Mouse (Mus musculus): ENCODE results near the gene Vmn2r22. TPM values are rescaled to one million over a fixed set of nuclear protein-coding genes. Genes with fewer than 3 reads are reported as not detected.
"Not testable (repeated sequence)": the region's sequence is repeated elsewhere in the genome, so short reads cannot be mapped to it uniquely, and the experiment has no call there.

The Vmn2r22 gene
- polyA plus RNA-seq (2015; fragmentation: Nextera tagmentation; extraction: Ambion mirVana) = not detected in 2 replicates

DNA sequence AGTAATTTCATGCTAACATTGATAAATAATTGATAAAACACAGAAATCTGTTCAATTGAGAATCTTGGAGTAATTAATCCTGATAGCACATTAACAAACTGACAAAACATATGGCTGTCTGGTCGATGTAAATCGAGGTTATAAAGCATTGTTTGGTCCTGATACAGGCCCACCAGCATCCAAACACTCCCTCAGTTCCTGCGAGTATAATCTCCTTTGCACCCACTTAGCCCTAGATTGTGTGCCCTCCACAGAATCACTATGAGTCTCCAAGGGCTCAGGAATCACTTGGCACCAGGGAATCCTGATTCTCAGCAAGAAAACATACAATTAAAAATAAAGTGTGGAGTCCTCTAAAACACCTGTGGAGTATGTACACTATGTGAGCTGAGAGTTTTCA lies at the start of gene Vmn2r22:
Gene Vmn2r22, minus strand, starts transcription at position 101 of the 400 bp plus-strand sequence.
- not testable (repeated sequence) for H3K9ac ChIP-seq (ENCODE audit: low read depth, low read length); H3K27me3 ChIP-seq (ENCODE audit: control insufficient read depth, insufficient read depth, low read depth, low read length); H3K4me1 ChIP-seq (ENCODE audit: control insufficient read depth, low read depth, low read length); H3K9me3 ChIP-seq (replicated peaks; ENCODE audit: control insufficient read depth, low read length); H3K4me3 ChIP-seq (ENCODE audit: low read depth, low read length); H3K4me2 ChIP-seq (ENCODE audit: low read depth, low read length); H3K36me3 ChIP-seq (ENCODE audit: control insufficient read depth, insufficient read depth); ATAC-seq (ENCODE audit: low read depth); H3K27ac ChIP-seq (ENCODE audit: low read length)
- 42% methylated on average over 3 of the region's 3 CpGs for WGBS (ENCODE audit: insufficient replicate concordance)

DNA sequence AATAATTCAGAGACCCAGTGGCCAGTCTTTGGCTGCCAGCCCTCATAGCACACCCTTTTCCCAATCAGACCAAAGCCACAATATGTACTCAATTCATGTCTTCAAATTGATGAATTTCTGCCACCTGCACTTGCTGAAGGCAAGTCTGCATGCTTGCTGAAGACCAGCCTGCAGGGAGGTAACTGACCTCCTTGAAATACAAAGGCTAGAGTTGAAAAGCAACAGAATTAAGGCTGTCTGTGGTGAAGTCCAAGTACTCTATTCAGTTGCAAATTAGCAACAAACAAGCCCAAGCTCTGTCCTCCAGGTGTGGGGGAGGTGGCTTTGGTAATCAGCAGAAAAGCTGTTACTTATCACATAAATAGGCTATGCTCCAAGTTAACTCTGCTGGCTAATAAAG lies 46.7 kb upstream of the Vmn2r22 start:
- Histone ChIP-seq H3K4me2 (ENCODE audit: low read depth, low read length) (no peak overlapping the region), H3K27me3 (ENCODE audit: control insufficient read depth, insufficient read depth, low read depth, low read length) (no peaks in the 10 kb centered on the region), H3K36me3 (ENCODE audit: control insufficient read depth, insufficient read depth) (no peaks in the 10 kb centered on the region), H3K9me3 (replicated peaks; ENCODE audit: control insufficient read depth, low read length) (no peaks in the 10 kb centered on the region), H3K4me3 (ENCODE audit: low read depth, low read length) (no peak overlapping the region), H3K27ac (ENCODE audit: low read length) (no peak overlapping the region), H3K9ac (ENCODE audit: low read depth, low read length) (no peak overlapping the region), H3K4me1 (ENCODE audit: control insufficient read depth, low read depth, low read length) (no peaks in the 10 kb centered on the region)
- no peak for ATAC-seq (ENCODE audit: low read depth)

DNA sequence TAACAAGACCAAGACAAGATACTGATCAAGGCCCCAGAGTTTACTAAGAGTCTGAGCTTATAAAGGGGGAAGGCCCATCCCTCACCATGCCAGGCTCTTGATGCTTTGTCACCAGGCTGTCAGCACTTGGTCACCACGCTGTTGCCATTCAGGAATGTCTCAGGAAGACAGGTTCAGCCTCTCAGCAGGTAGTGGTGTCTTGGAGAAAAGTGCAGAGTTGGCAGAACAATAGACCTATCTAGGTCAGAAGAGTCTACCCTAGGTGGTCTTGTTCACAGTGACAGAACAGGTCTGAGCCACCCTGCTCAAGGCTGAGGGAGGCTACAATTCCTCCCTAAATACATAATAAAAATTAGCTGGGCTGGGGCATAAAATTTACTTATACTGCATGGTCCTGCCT lies 46.1 kb upstream of the Vmn2r22 start:
- not testable (repeated sequence) for ATAC-seq (ENCODE audit: low read depth); H3K4me3 ChIP-seq (ENCODE audit: low read depth, low read length); H3K9me3 ChIP-seq (replicated peaks; ENCODE audit: control insufficient read depth, low read length); H3K4me1 ChIP-seq (ENCODE audit: control insufficient read depth, low read depth, low read length); H3K36me3 ChIP-seq (ENCODE audit: control insufficient read depth, insufficient read depth); H3K4me2 ChIP-seq (ENCODE audit: low read depth, low read length); H3K9ac ChIP-seq (ENCODE audit: low read depth, low read length); H3K27ac ChIP-seq (ENCODE audit: low read length); H3K27me3 ChIP-seq (ENCODE audit: control insufficient read depth, insufficient read depth, low read depth, low read length)
- 40% methylated on average over 1 of the region's 1 CpGs for WGBS (ENCODE audit: insufficient replicate concordance)

DNA sequence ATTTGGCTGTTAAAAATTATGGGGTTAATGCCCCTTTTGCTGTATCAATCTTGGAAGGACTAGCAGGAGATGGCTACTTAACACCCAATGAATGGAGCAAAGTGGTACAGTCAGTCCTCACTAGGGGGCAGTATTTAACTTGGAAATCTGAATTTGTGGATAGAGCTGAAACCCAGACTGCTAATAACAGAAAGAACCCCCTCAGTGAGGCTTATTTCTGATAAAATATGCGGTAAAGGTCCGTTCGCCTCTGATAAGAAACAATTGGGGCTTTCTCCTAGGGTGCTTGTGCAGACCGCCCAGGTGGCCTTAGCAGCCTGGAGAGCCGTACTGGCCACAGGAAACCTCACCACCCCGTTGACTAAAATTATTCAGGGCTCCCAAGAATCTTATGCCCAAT lies 6.5 kb upstream of the Vmn2r22 start:
- Histone ChIP-seq H3K27ac (ENCODE audit: low read length) (no peak overlapping the region), H3K9ac (ENCODE audit: low read depth, low read length) (no peak overlapping the region), H3K27me3 (ENCODE audit: control insufficient read depth, insufficient read depth, low read depth, low read length) (no peaks in the 10 kb centered on the region), H3K9me3 (replicated peaks; ENCODE audit: control insufficient read depth, low read length) (no peaks in the 10 kb centered on the region), H3K36me3 (ENCODE audit: control insufficient read depth, insufficient read depth) (no peaks in the 10 kb centered on the region), H3K4me1 (ENCODE audit: control insufficient read depth, low read depth, low read length) (no peaks in the 10 kb centered on the region), H3K4me2 (ENCODE audit: low read depth, low read length) (no peak overlapping the region), H3K4me3 (ENCODE audit: low read depth, low read length) (no peak overlapping the region)
- WGBS (ENCODE audit: insufficient replicate concordance) = 30% methylated on average over 6 of the region's 6 CpGs
- no peak for ATAC-seq (ENCODE audit: low read depth)

DNA sequence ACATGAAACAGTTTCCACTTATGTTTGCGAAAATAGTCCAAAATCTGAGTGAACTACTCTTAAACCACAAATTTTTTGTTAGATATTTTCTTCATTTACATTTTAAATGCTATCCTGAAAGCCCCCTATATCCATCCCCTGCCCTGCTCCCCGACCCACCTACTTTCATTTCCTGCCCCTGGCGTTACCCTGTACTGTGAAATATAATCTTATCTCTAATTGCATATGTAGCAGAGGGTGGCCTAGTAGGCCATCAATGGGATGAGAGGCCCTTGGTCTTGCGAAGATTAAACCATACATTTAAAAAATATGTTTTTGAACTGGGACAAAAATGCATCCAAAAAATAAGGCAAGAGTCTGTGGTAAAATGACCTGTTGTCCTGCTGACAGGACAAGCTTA lies 11.1 kb downstream of the Vmn2r22 start:
- ATAC-seq (ENCODE audit: low read depth) = peak; percentile 68
- H3K27me3 ChIP-seq (ENCODE audit: control insufficient read depth, insufficient read depth, low read depth, low read length); H3K9ac ChIP-seq (ENCODE audit: low read depth, low read length); H3K4me1 ChIP-seq (ENCODE audit: control insufficient read depth, low read depth, low read length); H3K36me3 ChIP-seq (ENCODE audit: control insufficient read depth, insufficient read depth); H3K4me2 ChIP-seq (ENCODE audit: low read depth, low read length); H3K27ac ChIP-seq (ENCODE audit: low read length); H3K9me3 ChIP-seq (replicated peaks; ENCODE audit: control insufficient read depth, low read length); H3K4me3 ChIP-seq (ENCODE audit: low read depth, low read length): not testable (repeated sequence)
- WGBS (ENCODE audit: insufficient replicate concordance) = 34% methylated on average over 4 of the region's 4 CpGs

DNA sequence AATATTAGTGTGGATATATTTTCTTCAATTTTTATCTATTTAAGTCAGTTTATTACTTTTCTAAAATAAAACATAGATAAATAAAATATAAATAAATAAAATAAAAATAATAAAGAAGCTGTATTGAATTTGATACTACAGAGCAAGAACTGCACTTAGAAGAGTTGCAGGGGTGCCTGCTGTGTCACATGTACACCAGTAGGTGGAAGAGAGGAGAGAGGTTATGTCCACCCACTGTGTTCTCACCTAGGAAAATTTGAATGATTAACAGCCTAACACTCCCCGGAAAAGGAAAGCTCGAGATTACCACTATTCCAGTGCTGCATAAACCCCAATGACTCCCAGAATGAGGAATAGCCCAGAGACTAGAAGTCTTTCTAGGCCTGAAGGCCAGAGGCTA lies 26.7 kb downstream of the Vmn2r22 start:
- H3K9ac ChIP-seq (ENCODE audit: low read depth, low read length); H3K4me3 ChIP-seq (ENCODE audit: low read depth, low read length); H3K36me3 ChIP-seq (ENCODE audit: control insufficient read depth, insufficient read depth); H3K4me2 ChIP-seq (ENCODE audit: low read depth, low read length); H3K9me3 ChIP-seq (replicated peaks; ENCODE audit: control insufficient read depth, low read length); H3K4me1 ChIP-seq (ENCODE audit: control insufficient read depth, low read depth, low read length); H3K27ac ChIP-seq (ENCODE audit: low read length); ATAC-seq (ENCODE audit: low read depth); H3K27me3 ChIP-seq (ENCODE audit: control insufficient read depth, insufficient read depth, low read depth, low read length): not testable (repeated sequence)
- WGBS (ENCODE audit: insufficient replicate concordance) = no CpG with 5 or more reads among the region's 2 CpGs

DNA sequence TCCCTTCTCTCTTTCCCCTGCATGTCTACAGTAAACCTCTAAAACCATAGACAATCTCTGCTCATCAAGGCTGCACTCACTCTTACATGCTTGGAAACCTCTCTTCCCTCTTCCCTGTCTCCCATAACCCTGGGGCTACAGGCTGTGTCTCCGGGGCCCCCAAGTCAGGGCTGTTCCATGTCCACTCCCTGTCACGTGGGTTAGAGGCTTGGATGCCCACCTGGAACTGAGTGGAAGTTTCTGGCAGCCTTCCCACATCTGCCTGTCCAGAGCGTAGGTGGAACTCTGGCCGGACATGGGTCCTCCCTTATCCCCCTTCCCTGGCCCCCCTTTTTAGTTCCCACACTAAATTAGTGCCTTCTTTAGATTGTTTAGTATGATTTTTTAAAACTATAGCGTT lies 62.2 kb downstream of the Vmn2r22 start:
- not testable (repeated sequence) for ATAC-seq (ENCODE audit: low read depth); H3K27ac ChIP-seq (ENCODE audit: low read length); H3K4me1 ChIP-seq (ENCODE audit: control insufficient read depth, low read depth, low read length); H3K36me3 ChIP-seq (ENCODE audit: control insufficient read depth, insufficient read depth); H3K4me3 ChIP-seq (ENCODE audit: low read depth, low read length); H3K27me3 ChIP-seq (ENCODE audit: control insufficient read depth, insufficient read depth, low read depth, low read length); H3K4me2 ChIP-seq (ENCODE audit: low read depth, low read length); H3K9ac ChIP-seq (ENCODE audit: low read depth, low read length); H3K9me3 ChIP-seq (replicated peaks; ENCODE audit: control insufficient read depth, low read length)
- no CpG with 5 or more reads among the region's 5 CpGs for WGBS (ENCODE audit: insufficient replicate concordance)

DNA sequence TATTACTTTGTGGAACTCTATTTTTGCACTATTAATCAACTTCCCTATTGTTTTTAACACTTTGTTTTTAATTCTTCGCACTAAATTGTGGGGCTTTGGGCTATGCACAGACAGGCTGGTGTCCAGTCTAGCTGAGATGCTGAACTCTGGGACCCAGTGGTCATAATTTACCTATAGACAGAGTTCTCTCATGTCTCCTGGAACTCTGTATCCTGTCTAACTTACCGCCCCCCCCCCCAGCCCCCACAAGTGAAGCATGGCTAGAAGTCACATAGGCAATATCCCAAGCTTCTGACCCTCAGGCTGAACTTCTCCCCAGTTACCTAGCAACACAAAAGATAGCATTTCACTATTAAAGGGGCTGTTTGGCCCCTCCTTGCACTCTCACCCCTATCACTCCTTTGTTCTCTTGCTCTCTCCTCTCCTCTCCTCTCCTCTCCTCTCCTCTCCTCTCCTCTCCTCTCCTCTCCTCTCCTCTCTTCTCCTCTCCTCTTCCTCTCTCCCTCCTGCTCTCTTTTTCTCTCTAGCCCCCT lies 62.7 kb downstream of the Vmn2r22 start:
- not testable (repeated sequence) for H3K27me3 ChIP-seq (ENCODE audit: control insufficient read depth, insufficient read depth, low read depth, low read length); H3K4me2 ChIP-seq (ENCODE audit: low read depth, low read length); H3K36me3 ChIP-seq (ENCODE audit: control insufficient read depth, insufficient read depth); H3K9me3 ChIP-seq (replicated peaks; ENCODE audit: control insufficient read depth, low read length); H3K9ac ChIP-seq (ENCODE audit: low read depth, low read length); H3K4me1 ChIP-seq (ENCODE audit: control insufficient read depth, low read depth, low read length); H3K27ac ChIP-seq (ENCODE audit: low read length); ATAC-seq (ENCODE audit: low read depth); H3K4me3 ChIP-seq (ENCODE audit: low read depth, low read length)
- WGBS (ENCODE audit: insufficient replicate concordance) = no CpG with 5 or more reads among the region's 2 CpGs

DNA sequence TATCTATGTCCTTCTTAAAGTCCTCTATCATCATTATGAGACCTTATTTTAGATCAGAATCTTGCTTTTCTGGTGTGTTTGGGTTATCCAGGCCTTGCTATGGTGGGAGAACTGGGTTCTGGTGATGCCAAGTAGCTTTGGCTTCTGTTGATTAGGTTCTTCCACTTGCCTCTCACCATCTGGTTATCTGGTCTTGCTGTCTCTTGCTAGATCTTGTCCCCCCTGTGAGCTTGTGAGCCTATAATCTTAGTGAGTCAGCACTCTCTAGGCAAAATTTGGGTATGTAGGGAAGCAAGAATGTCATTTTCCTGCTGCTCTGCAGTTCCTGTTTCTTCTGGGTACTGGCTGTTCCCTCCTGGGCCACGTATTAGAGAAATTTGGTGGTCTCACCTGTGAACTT lies 66.5 kb downstream of the Vmn2r22 start:
- not testable (repeated sequence) for H3K4me2 ChIP-seq (ENCODE audit: low read depth, low read length); H3K36me3 ChIP-seq (ENCODE audit: control insufficient read depth, insufficient read depth); H3K9me3 ChIP-seq (replicated peaks; ENCODE audit: control insufficient read depth, low read length); H3K4me1 ChIP-seq (ENCODE audit: control insufficient read depth, low read depth, low read length); H3K9ac ChIP-seq (ENCODE audit: low read depth, low read length); H3K27ac ChIP-seq (ENCODE audit: low read length); H3K27me3 ChIP-seq (ENCODE audit: control insufficient read depth, insufficient read depth, low read depth, low read length); H3K4me3 ChIP-seq (ENCODE audit: low read depth, low read length)
- no CpG with 5 or more reads among the region's 1 CpGs for WGBS (ENCODE audit: insufficient replicate concordance)
- peak; percentile 60 for ATAC-seq (ENCODE audit: low read depth)

DNA sequence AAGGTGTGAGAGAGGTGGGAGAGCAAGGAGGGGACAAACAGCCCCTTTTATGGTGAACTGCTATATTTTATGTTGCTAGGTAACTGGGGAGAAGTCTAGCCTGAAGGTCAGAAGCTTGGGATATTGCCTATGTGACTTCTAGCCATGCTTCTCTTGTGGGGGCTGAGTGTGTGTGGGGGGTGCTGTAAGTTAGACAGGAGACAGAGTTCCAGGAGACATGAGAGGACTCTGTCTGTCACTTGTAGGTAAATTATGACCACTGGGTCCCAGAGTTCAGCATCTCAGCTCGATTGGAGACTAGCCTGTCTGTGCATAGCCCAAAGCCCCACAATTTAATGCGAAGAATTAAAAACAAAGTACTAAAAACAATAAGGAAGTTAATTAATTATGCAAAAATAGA lies 75.8 kb downstream of the Vmn2r22 start:
- H3K27me3 ChIP-seq (ENCODE audit: control insufficient read depth, insufficient read depth, low read depth, low read length); H3K4me1 ChIP-seq (ENCODE audit: control insufficient read depth, low read depth, low read length); H3K27ac ChIP-seq (ENCODE audit: low read length); H3K9ac ChIP-seq (ENCODE audit: low read depth, low read length); ATAC-seq (ENCODE audit: low read depth); H3K9me3 ChIP-seq (replicated peaks; ENCODE audit: control insufficient read depth, low read length); H3K4me3 ChIP-seq (ENCODE audit: low read depth, low read length); H3K36me3 ChIP-seq (ENCODE audit: control insufficient read depth, insufficient read depth); H3K4me2 ChIP-seq (ENCODE audit: low read depth, low read length): not testable (repeated sequence)
- WGBS (ENCODE audit: insufficient replicate concordance) = no CpG with 5 or more reads among the region's 2 CpGs
